Mouse (Mus musculus) kidney, embryonic 14.5 days (tissue): ENCODE measurements around the gene St13. TPM values are rescaled to one million over a fixed set of nuclear protein-coding genes. Genes with fewer than 3 reads are reported as not detected.

Experiments used
- ATAC-seq: fragments of 200-750 bp; cut with Nextera tagmentation; 2 replicates; pipeline ENCODE4 v1.8.0; 2017; ENCODE audit warnings: moderate number of reproducible peaks, mild to moderate bottlenecking, moderate TSS enrichment, moderate library complexity; ENCODE audit not compliant: low FRiP score, low TSS enrichment
- H3K27ac ChIP-seq: fragments of 300-500 bp; sonication (generic); 2 replicates; pipeline ENCODE4 v1.5.1; 2014; ENCODE audit warnings: low read depth, mild to moderate bottlenecking, low read length, moderate library complexity, mixed read lengths
- H3K27me3 ChIP-seq: fragments of 300-500 bp; sonication (generic); 2 replicates; pipeline ENCODE4 v1.6.1; 2014; ENCODE audit warnings: mild to moderate bottlenecking, low read length; ENCODE audit not compliant: control insufficient read depth, insufficient read depth
- H3K36me3 ChIP-seq: fragments of 300-500 bp; sonication (generic); 2 replicates; pipeline ENCODE4 v1.6.1; 2014; ENCODE audit warnings: low read length, mixed read lengths; ENCODE audit not compliant: control insufficient read depth, insufficient read depth
- H3K4me1 ChIP-seq: fragments of 300-500 bp; sonication (generic); 2 replicates; pipeline ENCODE4 v1.6.1; 2014; ENCODE audit warnings: low read length, mixed read lengths; ENCODE audit not compliant: control insufficient read depth, insufficient read depth
- H3K4me2 ChIP-seq: fragments of 300-500 bp; sonication (generic); replicated peaks from 2 replicates; pipeline ENCODE4 v1.6.1; 2014; ENCODE audit warnings: low read depth, mild to moderate bottlenecking, low read length
- H3K4me3 ChIP-seq: fragments of 300-500 bp; sonication (generic); 2 replicates; pipeline ENCODE4 v1.5.1; 2014; ENCODE audit warnings: mild to moderate bottlenecking, low read length
- H3K9ac ChIP-seq: fragments of 300-500 bp; sonication (generic); 2 replicates; pipeline ENCODE4 v1.6.1; 2014; ENCODE audit warnings: low read depth, mild to moderate bottlenecking, low read length, moderate library complexity
- H3K9me3 ChIP-seq: fragments of 300-500 bp; sonication (generic); 2 replicates; pipeline ENCODE4 v1.6.1; 2016; ENCODE audit warnings: low read length; ENCODE audit not compliant: control insufficient read depth
- WGBS: fragments of 180-500 bp; shearing (Covaris S2); extraction: QIAGEN DNeasy Blood & Tissue Kit; methylation state at CpG from one replicate; pipeline ENCODE4 v1.1.7; 2014; 5-methylcytosine and 5-hydroxymethylcytosine counted together
- polyA plus RNA-seq: library from polyadenylated mRNA; unstranded; fragments of >200 nt; fragmentation: Nextera tagmentation; extraction: Ambion mirVana; gene quantifications from 2 replicates; pipeline ENCODE4 v1.2.1, GENCODE M21; 2014

The St13 gene
- polyA plus RNA-seq, 1 experiment from 2014 or later, result 171 TPM

DNA sequence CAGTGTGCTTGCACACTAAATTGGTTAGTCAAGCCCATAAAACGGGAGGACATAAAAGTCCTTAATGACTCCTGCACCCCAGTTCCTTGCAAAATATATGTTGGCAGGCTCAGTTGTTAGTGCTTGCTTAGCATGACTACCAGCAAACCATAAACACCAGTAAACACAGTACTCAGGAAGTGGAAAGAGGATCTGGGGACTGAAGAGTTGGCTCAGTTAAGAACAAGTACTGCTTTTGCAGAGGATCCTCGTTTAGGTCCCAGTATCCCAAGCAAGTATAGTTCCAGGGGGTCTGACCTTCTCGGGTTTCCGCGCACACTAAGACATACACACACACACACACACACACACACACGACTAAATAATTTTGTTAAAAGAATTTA is 38.9 kb downstream of the St13 start:
- WGBS, result 39% methylated on average over 6 of the region's 6 CpGs
- Histone ChIP-seq H3K27ac (peak overlapping the region; percentile 64; the same call in 1 of the 2 replicates), H3K9ac (no peak overlapping the region; the same call in 1 of the 2 replicates), H3K4me1 (peaks cover 13% of the 10 kb centered on the region; the same call in 1 of the 2 replicates), H3K9me3 (no peaks in the 10 kb centered on the region), H3K36me3 (peaks cover 32% of the 10 kb centered on the region), H3K27me3 (no peaks in the 10 kb centered on the region), H3K4me3 (peak overlapping the region; percentile 57; the same call in 1 of the 2 replicates), H3K4me2 (peak overlapping the region; percentile 67)
- ATAC-seq, result peak; percentile 70

GRCm38 (mm10) chr15:81360345-81361021 is 39.4 kb downstream of the St13 start, which contains the start of gene Slc25a17:
Gene Slc25a17, minus strand, starts transcription at chr15:81360812.
- peak within 1 kb of the TSS; percentile 57 for H3K4me3 ChIP-seq
- peaks cover 27% of the 10 kb centered on the region for H3K36me3 ChIP-seq
- H3K4me2 ChIP-seq, result peak within 1 kb of the TSS; percentile 67
- peak within 1 kb of the TSS; percentile 67 for H3K9ac ChIP-seq
- peaks cover 13% of the 10 kb centered on the region; the same call in 1 of the 2 replicates for H3K4me1 ChIP-seq
- H3K27ac ChIP-seq, result peak within 1 kb of the TSS; percentile 64; the same call in 1 of the 2 replicates
- H3K9me3 ChIP-seq, result no peaks in the 10 kb centered on the region
- peak; percentile 98 for ATAC-seq
- WGBS, result under 1% methylated on average over 30 of the region's 30 CpGs
- no peaks in the 10 kb centered on the region for H3K27me3 ChIP-seq

DNA sequence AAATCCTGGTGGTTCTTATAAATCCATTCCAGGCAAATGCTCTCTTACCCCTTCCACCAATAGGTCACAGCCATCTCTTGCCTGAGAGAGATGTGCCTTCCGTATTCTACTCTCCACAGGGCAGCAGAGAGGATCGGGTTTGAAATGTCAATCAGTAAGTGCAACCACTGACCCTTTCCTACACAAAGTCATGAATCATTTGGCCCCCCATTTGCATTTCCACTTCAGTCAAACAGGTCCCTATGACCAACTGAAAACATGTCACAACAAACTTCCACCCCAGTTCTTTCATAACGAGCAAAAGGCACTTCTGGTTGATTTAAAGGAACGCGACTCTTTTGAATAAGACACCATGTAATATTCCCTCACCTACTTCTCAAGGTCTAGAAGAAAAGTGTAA is 40.5 kb downstream of the St13 start:
- no peak overlapping the region for H3K27ac ChIP-seq

DNA sequence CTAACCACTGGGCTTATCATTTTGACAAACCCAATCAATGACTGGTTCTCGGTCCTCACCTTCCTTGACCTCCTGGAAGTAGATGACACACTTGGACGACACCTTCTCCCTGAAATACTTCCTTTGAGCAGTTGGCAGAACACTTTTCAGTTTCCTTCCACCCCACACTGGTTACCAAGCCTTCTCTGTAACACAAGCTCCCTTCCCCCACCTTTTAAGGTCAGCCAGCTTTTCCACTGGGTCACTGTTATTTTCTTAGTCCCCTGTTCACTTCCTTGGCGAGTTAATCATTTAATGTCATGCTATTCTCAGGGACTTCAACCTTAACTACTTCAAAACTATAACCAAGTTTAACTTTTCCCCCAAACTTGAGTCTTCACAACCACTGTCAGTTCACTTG is 40.9 kb downstream of the St13 start:
- peak overlapping the region; percentile 67 for H3K4me2 ChIP-seq
- no peak for ATAC-seq
- H3K27ac ChIP-seq, result no peak overlapping the region

More for the DNA sequence above, 40.5 kb downstream of the St13 start:
- 73% methylated on average over 5 of the region's 5 CpGs for WGBS
- H3K9ac ChIP-seq, result no peak overlapping the region
- ATAC-seq, result no peak
- H3K27me3 ChIP-seq, result no peaks in the 10 kb centered on the region
- peak overlapping the region; percentile 67 for H3K4me2 ChIP-seq
- peak overlapping the region; percentile 57; the same call in 1 of the 2 replicates for H3K4me3 ChIP-seq
- H3K36me3 ChIP-seq, result peaks cover 16% of the 10 kb centered on the region
- peaks cover 13% of the 10 kb centered on the region; the same call in 1 of the 2 replicates for H3K4me1 ChIP-seq
- H3K9me3 ChIP-seq, result no peaks in the 10 kb centered on the region

GRCm38 (mm10) chr15:81356946-81357345 is 42.9 kb downstream of the St13 start:
- no peaks in the 10 kb centered on the region for H3K9me3 ChIP-seq
- no peak overlapping the region for H3K27ac ChIP-seq
- H3K4me3 ChIP-seq, result no peak overlapping the region
- 33% methylated on average over 5 of the region's 5 CpGs for WGBS
- no peaks in the 10 kb centered on the region for H3K27me3 ChIP-seq
- H3K9ac ChIP-seq, result no peak overlapping the region
- H3K36me3 ChIP-seq, result peaks cover 2% of the 10 kb centered on the region; the same call in 1 of the 2 replicates
- peaks cover 13% of the 10 kb centered on the region; the same call in 1 of the 2 replicates for H3K4me1 ChIP-seq
- no peak for ATAC-seq
- no peak overlapping the region for H3K4me2 ChIP-seq

More for the DNA sequence above, 40.9 kb downstream of the St13 start:
- Histone ChIP-seq H3K36me3 (peaks cover 13% of the 10 kb centered on the region), H3K9me3 (no peaks in the 10 kb centered on the region), H3K9ac (no peak overlapping the region), H3K27me3 (no peaks in the 10 kb centered on the region), H3K4me1 (peaks cover 13% of the 10 kb centered on the region; the same call in 1 of the 2 replicates), H3K4me3 (peak overlapping the region; percentile 57; the same call in 1 of the 2 replicates)
- 54% methylated on average over 3 of the region's 3 CpGs for WGBS

DNA sequence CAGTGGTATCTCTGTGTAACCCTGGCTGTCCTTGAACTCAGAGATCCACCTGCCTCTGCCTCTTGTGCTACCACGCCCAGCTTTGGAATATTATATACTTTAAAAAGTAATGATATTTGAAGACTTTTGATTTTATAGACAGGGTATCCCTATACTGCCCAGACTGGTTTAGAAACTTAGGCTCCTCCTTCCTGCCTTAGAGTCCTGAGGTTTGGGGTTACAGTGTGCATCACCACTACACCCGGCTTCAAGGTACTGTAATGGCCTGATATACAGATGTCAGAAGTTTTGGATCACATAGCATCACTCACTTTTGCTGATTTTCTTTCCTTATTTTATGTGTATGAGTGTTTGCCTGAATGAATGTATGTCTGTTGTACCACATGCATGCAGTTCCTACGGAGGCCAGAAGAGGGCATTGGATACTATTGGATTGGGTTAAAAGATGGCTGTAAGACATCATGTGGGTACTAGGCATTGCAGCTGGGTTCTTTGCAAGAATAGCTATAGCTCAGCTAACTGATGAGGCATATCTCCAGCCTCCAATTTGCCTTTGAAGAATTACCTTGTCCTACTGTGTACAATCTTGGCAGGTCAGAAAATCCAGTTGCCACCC is 44.6 kb downstream of the St13 start:
- WGBS, result 63% methylated on average over 3 of the region's 3 CpGs
- Histone ChIP-seq H3K27me3 (no peaks in the 10 kb centered on the region), H3K9me3 (no peaks in the 10 kb centered on the region), H3K9ac (no peak overlapping the region), H3K4me3 (no peak overlapping the region), H3K36me3 (peaks cover 2% of the 10 kb centered on the region; the same call in 1 of the 2 replicates), H3K4me1 (peaks cover 13% of the 10 kb centered on the region; the same call in 1 of the 2 replicates), H3K4me2 (no peak overlapping the region), H3K27ac (no peak overlapping the region)
- 0 out of 2 replicates have a peak, but pooled peaks have one; percentile 35 for ATAC-seq

GRCm38 (mm10) chr15:81352638-81353037 is 47.2 kb downstream of the St13 start:
- Histone ChIP-seq H3K4me3 (no peak overlapping the region), H3K27ac (no peak overlapping the region), H3K36me3 (peaks cover 2% of the 10 kb centered on the region; the same call in 1 of the 2 replicates), H3K4me2 (no peak overlapping the region), H3K9me3 (no peaks in the 10 kb centered on the region), H3K9ac (no peak overlapping the region), H3K27me3 (no peaks in the 10 kb centered on the region), H3K4me1 (no peaks in the 10 kb centered on the region)
- no peak for ATAC-seq
- 53% methylated on average over 1 of the region's 1 CpGs for WGBS

DNA sequence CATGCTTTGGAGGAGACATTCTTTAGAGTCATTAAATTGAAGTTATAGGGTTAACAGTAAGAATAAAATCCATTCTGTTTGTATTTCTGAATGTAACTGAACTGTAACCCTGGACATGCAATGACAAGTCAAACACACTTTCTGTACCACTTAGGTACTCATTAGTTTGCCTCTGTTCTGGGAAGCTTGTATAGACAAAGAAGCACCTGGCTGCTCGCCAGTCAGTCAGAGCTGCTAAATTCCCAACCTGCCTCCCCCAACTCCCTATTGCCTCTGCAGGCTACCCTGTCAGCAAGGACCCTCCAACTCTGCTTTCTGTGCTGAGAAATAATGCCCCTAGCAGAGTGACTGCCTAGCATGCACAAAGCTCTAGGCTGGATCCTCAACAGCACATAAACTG is 49.5 kb downstream of the St13 start:
- 58% methylated on average over 1 of the region's 1 CpGs for WGBS
- no peaks in the 10 kb centered on the region for H3K9me3 ChIP-seq
- no peaks in the 10 kb centered on the region for H3K4me1 ChIP-seq
- no peak for ATAC-seq
- H3K36me3 ChIP-seq, result peaks cover 2% of the 10 kb centered on the region; the same call in 1 of the 2 replicates
- no peak overlapping the region for H3K4me2 ChIP-seq
- H3K9ac ChIP-seq, result no peak overlapping the region
- H3K4me3 ChIP-seq, result no peak overlapping the region
- no peak overlapping the region for H3K27ac ChIP-seq
- no peaks in the 10 kb centered on the region for H3K27me3 ChIP-seq

DNA sequence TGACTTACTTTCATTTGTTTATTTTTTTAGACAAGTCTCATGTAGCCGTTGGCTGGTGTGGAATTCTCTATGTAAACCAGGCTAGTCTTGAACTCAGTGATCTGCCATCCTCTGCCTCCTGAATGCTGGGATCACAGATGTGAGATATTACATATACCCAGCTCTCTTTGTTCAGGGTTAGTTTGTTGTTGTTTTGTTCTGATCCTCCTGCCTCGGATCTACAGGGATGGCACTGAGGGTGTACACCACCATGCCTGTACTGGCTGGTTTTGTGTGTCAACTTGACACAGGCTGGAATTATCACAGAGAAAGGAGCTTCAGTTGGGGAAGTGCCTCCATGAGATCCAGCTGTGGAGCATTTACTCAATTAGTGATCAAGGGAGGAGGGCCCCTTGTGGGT is 51.5 kb downstream of the St13 start:
- 52% methylated on average over 2 of the region's 2 CpGs for WGBS
- no peak overlapping the region for H3K4me2 ChIP-seq
- H3K9me3 ChIP-seq, result no peaks in the 10 kb centered on the region
- no peak overlapping the region for H3K4me3 ChIP-seq
- H3K9ac ChIP-seq, result no peak overlapping the region
- H3K27ac ChIP-seq, result no peak overlapping the region
- no peaks in the 10 kb centered on the region for H3K27me3 ChIP-seq
- no peaks in the 10 kb centered on the region for H3K4me1 ChIP-seq
- H3K36me3 ChIP-seq, result no peaks in the 10 kb centered on the region; the same call in 1 of the 2 replicates
- ATAC-seq, result no peak
